Mouse (Mus musculus): Measurements from ENCODE around the gene Gimap8. TPM values are rescaled to one million over a fixed set of nuclear protein-coding genes. Genes with fewer than 3 reads are reported as not detected.

Gimap8 gene
- polyA plus RNA-seq, 1 experiment: not detected

DNA sequence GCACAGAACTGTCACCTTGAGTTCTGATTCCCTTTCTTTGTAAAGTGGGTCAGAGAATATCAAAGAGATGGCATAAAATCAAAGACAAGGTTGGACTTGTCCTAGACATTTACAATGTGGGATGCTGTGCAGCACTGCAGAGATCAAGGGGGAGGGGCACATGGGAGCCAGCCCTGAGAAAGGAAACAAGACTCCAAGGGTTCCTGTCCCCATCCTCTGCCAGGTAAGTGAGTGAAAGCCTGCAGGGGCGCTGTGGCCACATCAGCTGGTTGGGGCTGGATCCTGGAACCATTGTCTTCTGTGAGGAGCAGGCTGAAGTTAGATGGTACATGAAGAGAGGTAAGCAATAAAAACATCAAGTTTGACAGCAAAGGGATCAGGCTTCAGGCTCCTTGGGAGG, 23.6 kb upstream of the Gimap8 start:
- H3K4me3 ChIP-seq (ENCODE audit: insufficient read depth, low read length): peak overlapping the region; percentile 73; the same call in 1 of the 2 replicates
- H3K27ac ChIP-seq (ENCODE audit: insufficient read depth, low read depth, low read length): no peak overlapping the region

DNA sequence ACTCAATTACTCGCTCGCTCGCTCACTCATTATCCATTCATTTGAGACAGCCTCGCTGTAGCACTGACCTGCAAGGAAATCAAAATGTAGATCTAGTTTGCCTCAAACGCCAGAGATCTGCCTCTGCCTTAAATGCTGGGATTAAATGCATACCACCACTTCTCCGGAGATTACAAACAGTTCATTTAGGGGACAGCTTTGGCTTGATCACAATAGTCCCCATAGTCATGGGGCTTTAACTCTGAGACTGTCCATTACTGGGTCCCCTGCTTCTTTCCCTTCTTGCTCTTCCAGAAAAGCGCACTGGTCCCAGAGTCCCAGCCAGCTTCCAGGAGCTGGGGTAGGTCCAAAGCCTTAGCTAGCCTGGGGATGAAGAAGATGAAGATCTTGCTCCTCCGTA, 20.6 kb upstream of the Gimap8 start, which contains the start of gene AI854703:
Gene AI854703, plus strand, starts transcription at position 301 of the 400 bp plus-strand sequence.
- no peak within 1 kb of the TSS for H3K27ac ChIP-seq (ENCODE audit: insufficient read depth, low read depth, low read length)
- TF ChIP-seq POLR2A (IDR thresholded peaks at IDR 0.05; ENCODE audit: borderline replicate concordance, low read depth, low read length): no peak
- no peak for TF ChIP-seq CTCF (IDR thresholded peaks at IDR 0.05; ENCODE audit: low read depth, low read length)
- H3K4me1 ChIP-seq (ENCODE audit: control insufficient read depth, insufficient read depth, low read length): peaks cover 5% of the 10 kb centered on the region
- H3K4me3 ChIP-seq (ENCODE audit: insufficient read depth, low read length): peak within 1 kb of the TSS; percentile 58

More for the DNA sequence above, 23.6 kb upstream of the Gimap8 start:
- peaks cover 3% of the 10 kb centered on the region for H3K4me1 ChIP-seq (ENCODE audit: control insufficient read depth, insufficient read depth, low read length)
- TF ChIP-seq CTCF (IDR thresholded peaks at IDR 0.05; ENCODE audit: low read depth, low read length) (no peak), POLR2A (IDR thresholded peaks at IDR 0.05; ENCODE audit: borderline replicate concordance, low read depth, low read length) (no peak)

DNA sequence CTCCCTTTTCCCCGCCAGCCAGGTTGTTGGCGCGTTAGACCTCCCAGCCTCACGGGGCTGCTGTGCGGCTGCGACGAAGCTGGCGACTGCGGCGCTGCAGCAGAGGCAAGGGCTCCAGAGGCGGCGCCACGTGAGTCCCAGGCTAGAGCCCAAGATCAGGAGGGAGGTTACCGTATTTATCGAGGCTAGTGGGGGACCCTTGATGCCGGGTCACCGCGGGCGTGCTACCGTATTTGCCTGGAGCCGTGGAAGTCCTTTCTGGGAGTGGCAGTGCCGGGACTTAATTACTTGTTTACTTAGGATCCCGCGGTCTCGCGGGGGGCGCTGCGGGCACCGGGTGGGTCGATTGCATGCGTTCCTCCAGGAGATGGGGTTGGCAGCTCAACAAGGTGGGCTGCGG, 20.1 kb upstream of the Gimap8 start:
- peaks cover 5% of the 10 kb centered on the region for H3K4me1 ChIP-seq (ENCODE audit: control insufficient read depth, insufficient read depth, low read length)
- TF ChIP-seq CTCF (IDR thresholded peaks at IDR 0.05; ENCODE audit: low read depth, low read length) (no peak), POLR2A (IDR thresholded peaks at IDR 0.05; ENCODE audit: borderline replicate concordance, low read depth, low read length) (no peak)
- no peak overlapping the region for H3K27ac ChIP-seq (ENCODE audit: insufficient read depth, low read depth, low read length)
- H3K4me3 ChIP-seq (ENCODE audit: insufficient read depth, low read length): peak overlapping the region; percentile 58

DNA sequence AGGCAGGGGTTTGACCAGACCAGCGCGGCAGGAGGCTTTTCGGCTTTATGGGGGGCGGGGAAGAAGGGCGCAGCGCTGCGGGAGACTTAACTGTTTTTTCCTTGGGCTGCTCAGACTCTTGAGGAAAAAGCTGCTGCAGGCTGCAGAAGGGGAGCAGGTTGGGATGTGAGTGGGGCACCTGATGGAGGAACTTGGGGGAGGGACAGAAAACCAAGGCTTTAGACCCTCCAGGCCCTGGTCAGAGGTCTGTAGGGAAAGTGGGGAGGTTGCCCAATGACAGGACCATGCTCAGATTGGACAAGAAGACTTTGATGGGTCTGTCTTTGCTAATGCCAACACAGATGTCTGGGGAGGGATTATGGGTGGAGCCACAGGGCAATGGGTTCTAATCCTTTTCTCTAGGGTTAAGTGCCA, 19.5 kb upstream of the Gimap8 start:
- no peak overlapping the region for H3K27ac ChIP-seq (ENCODE audit: insufficient read depth, low read depth, low read length)
- TF ChIP-seq POLR2A (IDR thresholded peaks at IDR 0.05; ENCODE audit: borderline replicate concordance, low read depth, low read length) (no peak), CTCF (IDR thresholded peaks at IDR 0.05; ENCODE audit: low read depth, low read length) (no peak)
- peak overlapping the region; percentile 58 for H3K4me3 ChIP-seq (ENCODE audit: insufficient read depth, low read length)
- H3K4me1 ChIP-seq (ENCODE audit: control insufficient read depth, insufficient read depth, low read length): peaks cover 5% of the 10 kb centered on the region

GRCm38 (mm10) chr6:48628377-48628776, 18.7 kb upstream of the Gimap8 start:
- Histone ChIP-seq H3K4me3 (ENCODE audit: insufficient read depth, low read length) (peak overlapping the region; percentile 52; the same call in 1 of the 2 replicates), H3K4me1 (ENCODE audit: control insufficient read depth, insufficient read depth, low read length) (peaks cover 5% of the 10 kb centered on the region), H3K27ac (ENCODE audit: insufficient read depth, low read depth, low read length) (no peak overlapping the region)
- TF ChIP-seq CTCF (IDR thresholded peaks at IDR 0.05; ENCODE audit: low read depth, low read length) (no peak), POLR2A (IDR thresholded peaks at IDR 0.05; ENCODE audit: borderline replicate concordance, low read depth, low read length) (no peak)

DNA sequence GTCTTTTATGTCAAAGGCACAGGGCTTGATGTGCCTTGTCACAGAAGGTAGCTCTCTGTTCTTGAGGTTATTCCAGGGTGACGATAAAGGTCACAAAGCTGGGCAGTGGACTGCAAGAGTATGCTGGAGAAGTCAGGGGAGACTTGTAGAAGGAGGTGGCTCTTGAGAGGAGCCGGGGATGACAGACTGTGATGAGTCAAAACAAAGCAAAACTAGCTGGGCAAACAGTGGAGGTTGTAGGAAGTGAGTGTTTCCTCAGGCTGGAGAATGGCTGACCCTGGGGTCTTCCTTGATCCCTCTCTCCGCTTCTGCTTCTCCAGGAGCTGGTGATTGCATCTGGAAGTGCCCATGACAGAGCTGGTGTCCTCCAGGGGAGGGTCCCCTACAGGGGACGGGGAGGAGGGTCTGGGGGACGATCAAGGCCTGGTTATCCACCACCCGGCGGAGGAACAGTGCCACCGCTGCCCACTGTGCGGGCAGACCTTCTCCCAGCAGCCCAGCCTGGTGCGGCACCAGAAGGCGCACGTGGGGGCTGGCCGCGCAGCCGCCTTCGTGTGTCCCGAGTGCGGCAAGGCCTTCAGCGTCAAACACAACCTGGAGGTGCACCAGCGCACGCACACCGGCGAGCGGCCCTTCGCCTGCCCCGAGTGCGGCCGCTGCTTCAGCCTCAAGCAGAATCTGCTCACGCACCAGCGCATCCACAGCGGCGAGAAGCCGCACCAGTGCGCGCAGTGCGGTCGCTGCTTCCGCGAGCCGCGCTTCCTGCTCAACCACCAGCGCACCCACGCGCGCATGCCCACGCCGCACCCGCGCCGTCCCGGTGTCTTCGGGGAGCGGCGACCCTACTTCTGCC, 18.0 kb upstream of the Gimap8 start:
- peak overlapping the region; percentile 52 for H3K4me3 ChIP-seq (ENCODE audit: insufficient read depth, low read length)
- H3K27ac ChIP-seq (ENCODE audit: insufficient read depth, low read depth, low read length): no peak overlapping the region
- H3K4me1 ChIP-seq (ENCODE audit: control insufficient read depth, insufficient read depth, low read length): peaks cover 5% of the 10 kb centered on the region; the same call in 1 of the 2 replicates
- no peak for TF ChIP-seq POLR2A (IDR thresholded peaks at IDR 0.05; ENCODE audit: borderline replicate concordance, low read depth, low read length)
- no peak for TF ChIP-seq CTCF (IDR thresholded peaks at IDR 0.05; ENCODE audit: low read depth, low read length)

DNA sequence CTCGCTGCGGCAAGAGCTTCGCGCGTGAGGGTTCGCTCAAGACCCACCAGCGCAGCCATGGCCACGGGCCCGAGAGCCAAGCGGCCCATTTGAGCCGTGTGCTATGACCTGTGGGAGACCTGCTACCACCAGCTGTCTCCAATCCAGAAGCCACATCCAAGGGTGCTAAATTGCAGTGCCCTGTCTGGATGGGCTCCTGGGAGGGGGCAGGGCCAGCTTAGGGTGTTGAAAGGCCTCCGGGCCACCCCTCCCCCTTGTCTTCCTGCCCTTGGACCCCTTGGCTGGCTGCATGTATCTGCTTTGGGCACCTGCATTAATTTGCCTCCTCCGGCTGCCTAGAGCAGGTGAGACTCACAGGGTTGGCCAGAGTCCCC, 17.4 kb upstream of the Gimap8 start:
- TF ChIP-seq POLR2A (IDR thresholded peaks at IDR 0.05; ENCODE audit: borderline replicate concordance, low read depth, low read length) (no peak), CTCF (IDR thresholded peaks at IDR 0.05; ENCODE audit: low read depth, low read length) (no peak)
- Histone ChIP-seq H3K4me3 (ENCODE audit: insufficient read depth, low read length) (peak overlapping the region; percentile 52), H3K4me1 (ENCODE audit: control insufficient read depth, insufficient read depth, low read length) (peaks cover 5% of the 10 kb centered on the region; the same call in 1 of the 2 replicates), H3K27ac (ENCODE audit: insufficient read depth, low read depth, low read length) (no peak overlapping the region)

- peaks cover 5% of the 10 kb centered on the region; the same call in 1 of the 2 replicates for H3K4me1 ChIP-seq (ENCODE audit: control insufficient read depth, insufficient read depth, low read length)
- no peak overlapping the region for H3K27ac ChIP-seq (ENCODE audit: insufficient read depth, low read depth, low read length)
- no peak for TF ChIP-seq CTCF (IDR thresholded peaks at IDR 0.05; ENCODE audit: low read depth, low read length)
- no peak for TF ChIP-seq POLR2A (IDR thresholded peaks at IDR 0.05; ENCODE audit: borderline replicate concordance, low read depth, low read length)
- no peak overlapping the region for H3K4me3 ChIP-seq (ENCODE audit: insufficient read depth, low read length)
Measured at GRCm38 (mm10) chr6:48630831-48631230, 16.2 kb upstream of the Gimap8 start.

- Histone ChIP-seq H3K4me3 (ENCODE audit: insufficient read depth, low read length) (no peak overlapping the region), H3K4me1 (ENCODE audit: control insufficient read depth, insufficient read depth, low read length) (no peaks in the 10 kb centered on the region), H3K27ac (ENCODE audit: insufficient read depth, low read depth, low read length) (no peak overlapping the region)
- TF ChIP-seq CTCF (IDR thresholded peaks at IDR 0.05; ENCODE audit: low read depth, low read length): no peak
- no peak for TF ChIP-seq POLR2A (IDR thresholded peaks at IDR 0.05; ENCODE audit: borderline replicate concordance, low read depth, low read length)
Measured at GRCm38 (mm10) chr6:48635105-48635504, 11.9 kb upstream of the Gimap8 start.

- Histone ChIP-seq H3K4me3 (ENCODE audit: insufficient read depth, low read length) (no peak overlapping the region), H3K4me1 (ENCODE audit: control insufficient read depth, insufficient read depth, low read length) (no peaks in the 10 kb centered on the region), H3K27ac (ENCODE audit: insufficient read depth, low read depth, low read length) (no peak overlapping the region)
- TF ChIP-seq POLR2A (IDR thresholded peaks at IDR 0.05; ENCODE audit: borderline replicate concordance, low read depth, low read length) (no peak), CTCF (IDR thresholded peaks at IDR 0.05; ENCODE audit: low read depth, low read length) (no peak)
Measured at GRCm38 (mm10) chr6:48636515-48636914, 10.5 kb upstream of the Gimap8 start.

Measured in bone marrow macrophage, adult 2 months (primary cell).